Mouse (Mus musculus): ENCODE measurements around the gene Slc2a5. TPM values are rescaled to one million over a fixed set of nuclear protein-coding genes. Genes with fewer than 3 reads are reported as not detected.

Slc2a5 gene
- polyA plus RNA-seq, 1 experiment from 2014 or later, result 0.16 TPM

- 19% methylated on average over 29 of the region's 29 CpGs for WGBS (ENCODE audit: insufficient replicate concordance)
- Histone ChIP-seq H3K27me3 (ENCODE audit: insufficient read depth, low read length) (no peaks in the 10 kb centered on the region), H3K9me3 (ENCODE audit: low read length) (no peaks in the 10 kb centered on the region), H3K4me2 (ENCODE audit: low read depth, low read length) (peak overlapping the region; percentile 88), H3K36me3 (replicated peaks; ENCODE audit: insufficient read depth, low read length) (no peaks in the 10 kb centered on the region), H3K4me3 (ENCODE audit: low read depth, low read length) (peak overlapping the region; percentile 59), H3K27ac (ENCODE audit: low read depth) (peak overlapping the region; percentile 64), H3K9ac (replicated peaks) (peak overlapping the region; percentile 62), H3K4me1 (ENCODE audit: insufficient read depth) (peaks cover 14% of the 10 kb centered on the region)
- no peak for DNase-seq
- no peak for TF ChIP-seq CTCF (IDR thresholded peaks at IDR 0.05; ENCODE audit: low read depth)
- TF ChIP-seq EP300 (IDR thresholded peaks at IDR 0.05; ENCODE audit: low read depth), result no peak
- ATAC-seq, result no peak
These were observed 31.1 kb upstream of the Slc2a5 start for GRCm38 (mm10) chr4:150087890-150088530.

DNA sequence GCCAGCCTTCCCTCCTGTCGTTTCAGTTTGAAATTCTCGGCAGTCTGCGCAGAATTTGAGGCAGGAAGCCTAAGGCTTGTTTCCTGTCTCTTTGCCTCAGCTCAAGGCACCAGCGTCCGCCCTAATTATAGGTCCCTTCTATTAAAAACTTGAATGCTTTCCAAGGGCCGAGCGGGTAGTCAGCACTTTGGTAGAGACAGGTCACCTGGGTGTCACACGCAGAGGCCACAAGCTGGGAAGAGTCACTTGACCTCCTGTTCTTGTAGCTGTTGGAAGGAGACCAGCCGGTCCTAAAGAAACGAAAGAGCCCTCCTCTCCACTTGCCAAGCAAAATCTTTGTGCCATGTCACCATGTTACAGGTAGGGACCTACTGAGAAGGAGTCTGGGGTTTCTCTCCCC is 30.0 kb upstream of the Slc2a5 start:
- peak overlapping the region; percentile 88 for H3K4me2 ChIP-seq (ENCODE audit: low read depth, low read length)
- H3K27me3 ChIP-seq (ENCODE audit: insufficient read depth, low read length), result no peaks in the 10 kb centered on the region
- 49% methylated on average over 10 of the region's 10 CpGs for WGBS (ENCODE audit: insufficient replicate concordance)
- peak overlapping the region; percentile 13; the same call in 1 of the 2 replicates for H3K4me3 ChIP-seq (ENCODE audit: low read depth, low read length)
- DNase-seq (no peak), ATAC-seq (no peak)
- no peak overlapping the region for H3K9ac ChIP-seq (replicated peaks)
- H3K27ac ChIP-seq (ENCODE audit: low read depth), result no peak overlapping the region
- H3K36me3 ChIP-seq (replicated peaks; ENCODE audit: insufficient read depth, low read length), result no peaks in the 10 kb centered on the region
- no peak for TF ChIP-seq CTCF (IDR thresholded peaks at IDR 0.05; ENCODE audit: low read depth)
- no peak for TF ChIP-seq EP300 (IDR thresholded peaks at IDR 0.05; ENCODE audit: low read depth)
- H3K9me3 ChIP-seq (ENCODE audit: low read length), result no peaks in the 10 kb centered on the region
- peaks cover 14% of the 10 kb centered on the region for H3K4me1 ChIP-seq (ENCODE audit: insufficient read depth)

- TF ChIP-seq CTCF (IDR thresholded peaks at IDR 0.05; ENCODE audit: low read depth), result peak; percentile 76
- no peak for TF ChIP-seq EP300 (IDR thresholded peaks at IDR 0.05; ENCODE audit: low read depth)
- Histone ChIP-seq H3K9me3 (ENCODE audit: low read length) (no peaks in the 10 kb centered on the region), H3K9ac (replicated peaks) (no peak overlapping the region), H3K4me3 (ENCODE audit: low read depth, low read length) (no peak overlapping the region), H3K27me3 (ENCODE audit: insufficient read depth, low read length) (no peaks in the 10 kb centered on the region), H3K4me2 (ENCODE audit: low read depth, low read length) (no peak overlapping the region), H3K4me1 (ENCODE audit: insufficient read depth) (peaks cover 14% of the 10 kb centered on the region), H3K36me3 (replicated peaks; ENCODE audit: insufficient read depth, low read length) (no peaks in the 10 kb centered on the region), H3K27ac (ENCODE audit: low read depth) (no peak overlapping the region)
- ATAC-seq (no peak), DNase-seq (peak; percentile 72)
- WGBS (ENCODE audit: insufficient replicate concordance), result 81% methylated on average over 18 of the region's 18 CpGs
These were observed 27.0 kb upstream of the Slc2a5 start for GRCm38 (mm10) chr4:150091887-150092582.

- H3K9ac ChIP-seq (replicated peaks), result no peak overlapping the region
- WGBS (ENCODE audit: insufficient replicate concordance), result 55% methylated on average over 3 of the region's 3 CpGs
- DNase-seq (peak; percentile 47), ATAC-seq (no peak)
- H3K27me3 ChIP-seq (ENCODE audit: insufficient read depth, low read length), result no peaks in the 10 kb centered on the region
- H3K4me1 ChIP-seq (ENCODE audit: insufficient read depth), result peaks cover 11% of the 10 kb centered on the region
- H3K4me3 ChIP-seq (ENCODE audit: low read depth, low read length), result no peak overlapping the region
- no peak overlapping the region for H3K4me2 ChIP-seq (ENCODE audit: low read depth, low read length)
- no peaks in the 10 kb centered on the region for H3K36me3 ChIP-seq (replicated peaks; ENCODE audit: insufficient read depth, low read length)
- H3K27ac ChIP-seq (ENCODE audit: low read depth), result no peak overlapping the region
- no peaks in the 10 kb centered on the region for H3K9me3 ChIP-seq (ENCODE audit: low read length)
- TF ChIP-seq EP300 (IDR thresholded peaks at IDR 0.05; ENCODE audit: low read depth) (no peak), CTCF (IDR thresholded peaks at IDR 0.05; ENCODE audit: low read depth) (no peak)
These were observed 26.5 kb upstream of the Slc2a5 start for GRCm38 (mm10) chr4:150092583-150092902.

DNA sequence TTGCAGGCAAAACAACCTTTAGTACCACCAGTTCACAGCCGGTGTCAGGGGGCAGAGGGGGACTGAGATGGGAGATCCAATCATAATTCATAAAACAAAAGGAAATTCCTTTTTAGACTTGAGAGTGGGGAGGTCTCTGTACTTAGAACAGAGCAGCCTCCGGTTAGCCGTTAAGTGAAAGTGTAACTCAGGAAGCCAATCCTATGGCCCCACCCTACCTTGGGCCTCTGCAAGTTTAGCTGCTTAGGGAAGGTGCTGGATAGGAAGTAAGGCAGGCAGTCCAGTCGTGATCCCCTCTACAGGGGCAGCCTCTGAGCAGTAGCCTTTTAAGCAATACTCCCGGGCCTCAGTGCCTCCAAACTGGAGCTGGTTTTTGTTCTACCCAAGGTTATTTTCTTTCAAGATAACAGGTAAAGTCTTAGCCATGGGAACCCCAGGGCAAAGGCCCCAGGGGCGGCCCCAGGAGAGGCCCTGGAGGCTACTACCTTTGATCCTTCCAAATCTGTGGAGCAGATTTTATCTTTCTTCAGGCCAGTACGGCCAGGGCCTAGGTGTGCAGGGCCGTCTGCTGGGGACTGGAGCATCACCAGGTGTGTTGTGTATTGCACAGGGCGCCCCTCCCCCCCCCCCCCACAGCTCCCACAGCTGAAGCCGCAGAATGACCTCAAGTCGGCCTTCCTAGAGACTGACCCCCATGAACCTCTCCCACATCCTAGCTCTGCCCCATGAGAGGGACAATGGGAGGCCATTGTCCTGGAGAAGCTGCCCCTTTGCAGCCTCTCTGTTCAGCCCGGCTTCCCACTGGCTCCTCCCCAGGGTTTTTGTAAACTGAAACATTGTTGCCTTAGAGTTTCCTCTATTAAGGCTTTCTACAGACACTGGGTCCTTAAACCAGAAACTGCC is 25.3 kb upstream of the Slc2a5 start:
- H3K36me3 ChIP-seq (replicated peaks; ENCODE audit: insufficient read depth, low read length), result no peaks in the 10 kb centered on the region
- ATAC-seq, result no peak
- H3K27ac ChIP-seq (ENCODE audit: low read depth), result no peak overlapping the region

GRCm38 (mm10) chr4:150094463-150094789 is 24.7 kb upstream of the Slc2a5 start:
- WGBS (ENCODE audit: insufficient replicate concordance), result 74% methylated on average over 5 of the region's 5 CpGs
- Histone ChIP-seq H3K27me3 (ENCODE audit: insufficient read depth, low read length) (no peaks in the 10 kb centered on the region), H3K4me3 (ENCODE audit: low read depth, low read length) (no peak overlapping the region), H3K4me1 (ENCODE audit: insufficient read depth) (no peaks in the 10 kb centered on the region), H3K36me3 (replicated peaks; ENCODE audit: insufficient read depth, low read length) (no peaks in the 10 kb centered on the region), H3K9me3 (ENCODE audit: low read length) (no peaks in the 10 kb centered on the region), H3K9ac (replicated peaks) (no peak overlapping the region), H3K27ac (ENCODE audit: low read depth) (no peak overlapping the region), H3K4me2 (ENCODE audit: low read depth, low read length) (no peak overlapping the region)
- ATAC-seq (no peak), DNase-seq (no peak)
- TF ChIP-seq EP300 (IDR thresholded peaks at IDR 0.05; ENCODE audit: low read depth) (no peak), CTCF (IDR thresholded peaks at IDR 0.05; ENCODE audit: low read depth) (no peak)

More for the DNA sequence above, 25.3 kb upstream of the Slc2a5 start:
- 42% methylated on average over 11 of the region's 12 CpGs for WGBS (ENCODE audit: insufficient replicate concordance)
- no peak for TF ChIP-seq EP300 (IDR thresholded peaks at IDR 0.05; ENCODE audit: low read depth)
- TF ChIP-seq CTCF (IDR thresholded peaks at IDR 0.05; ENCODE audit: low read depth), result no peak
- Histone ChIP-seq H3K4me3 (ENCODE audit: low read depth, low read length) (no peak overlapping the region), H3K4me2 (ENCODE audit: low read depth, low read length) (0 out of 2 replicates have a peak overlapping the region, but pooled peaks have one; percentile 24), H3K4me1 (ENCODE audit: insufficient read depth) (0 out of 2 replicates have a peak, but pooled peaks cover 2% of the 10 kb centered on the region), H3K9ac (replicated peaks) (no peak overlapping the region), H3K27me3 (ENCODE audit: insufficient read depth, low read length) (no peaks in the 10 kb centered on the region), H3K9me3 (ENCODE audit: low read length) (no peaks in the 10 kb centered on the region)
- no peak for DNase-seq

Data from liver, postnatal 0 days (tissue).